Mouse (Mus musculus): Measurements from ENCODE around the gene Ppp1r12a.

DNA sequence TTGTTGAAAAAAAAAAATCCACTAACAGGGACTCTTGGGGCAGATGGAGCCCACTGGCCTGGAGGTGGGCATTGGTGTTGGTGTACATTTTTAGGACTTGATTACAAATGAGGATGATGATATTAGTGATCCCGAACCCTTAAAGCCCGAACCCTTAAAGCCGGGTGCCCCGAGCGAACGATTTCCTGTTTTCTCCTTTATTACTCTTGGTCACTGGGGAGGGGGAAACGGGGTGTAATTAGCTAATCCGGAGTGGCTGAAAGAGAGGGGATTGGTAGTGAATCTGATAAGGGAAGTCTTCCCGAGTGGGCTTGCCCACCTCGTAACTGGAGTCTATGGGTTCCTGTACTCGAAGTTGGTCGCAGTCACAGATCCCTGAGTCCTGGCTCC, 1.0 kb downstream of the Ppp1r12a start:
- TF ChIP-seq POLR2A (IDR thresholded peaks at IDR 0.05; ENCODE audit: low read depth, low read length) (no peak), CTCF (IDR thresholded peaks at IDR 0.05; ENCODE audit: borderline replicate concordance, insufficient read depth, low read length) (no peak)

Measured in embryonic fibroblast, embryonic 13.5 days (primary cell).